Mouse (Mus musculus) C2C12 (cell line): ENCODE data around the gene A930018P22Rik.

ENCODE experiments used
- CTCF ChIP-seq: IDR thresholded peaks from one replicate; pipeline ENCODE4 v1.5.1; 2011; ENCODE audit not compliant: control insufficient read depth, insufficient read depth, insufficient read length
- MYOG ChIP-seq: IDR thresholded peaks from one replicate; pipeline ENCODE4 v1.6.1; 2011; ENCODE audit not compliant: control insufficient read depth, insufficient read length; ENCODE audit errors: extremely low read depth
- USF1 ChIP-seq: IDR thresholded peaks from one replicate; pipeline ENCODE4 v1.6.1; 2011; ENCODE audit warnings: low read depth, mild to moderate bottlenecking, control low read depth, moderate library complexity

- TF ChIP-seq CTCF (no peak), USF1 (no peak), MYOG (no peak)
Measured at GRCm38 (mm10) chr2:104082474-104082873, 40.1 kb upstream of the A930018P22Rik start.
